Mouse (Mus musculus) megakaryocyte progenitor cell, adult 5-6 weeks (primary cell): Measurements from ENCODE around the gene Sbsn. TPM values are rescaled to one million over a fixed set of nuclear protein-coding genes. Genes with fewer than 3 reads are reported as not detected.

Experiments
- ATAC-seq: replicated peaks from 2 replicates; pipeline ENCODE4 v1.8.0; 2016; ENCODE audit warnings: mild to moderate bottlenecking, moderate TSS enrichment, inconsistent platforms; ENCODE audit not compliant: poor library complexity
- total RNA-seq, 2 experiments: library from RNA; stranded (forward) in 1 of 2; stranded (reverse) in 1 of 2; fragments of 157-497, 149-512 nt in 1 of 2; fragments of 200-1000 nt in 1 of 2; gene quantifications; 2 replicates each; pipeline versions ENCODE4 v1.2.3 to v1.2.4; 2015 to 2017

Sbsn gene
- total RNA-seq, 2 experiments from 2014 or later: 1.3 to 1.6 TPM

DNA sequence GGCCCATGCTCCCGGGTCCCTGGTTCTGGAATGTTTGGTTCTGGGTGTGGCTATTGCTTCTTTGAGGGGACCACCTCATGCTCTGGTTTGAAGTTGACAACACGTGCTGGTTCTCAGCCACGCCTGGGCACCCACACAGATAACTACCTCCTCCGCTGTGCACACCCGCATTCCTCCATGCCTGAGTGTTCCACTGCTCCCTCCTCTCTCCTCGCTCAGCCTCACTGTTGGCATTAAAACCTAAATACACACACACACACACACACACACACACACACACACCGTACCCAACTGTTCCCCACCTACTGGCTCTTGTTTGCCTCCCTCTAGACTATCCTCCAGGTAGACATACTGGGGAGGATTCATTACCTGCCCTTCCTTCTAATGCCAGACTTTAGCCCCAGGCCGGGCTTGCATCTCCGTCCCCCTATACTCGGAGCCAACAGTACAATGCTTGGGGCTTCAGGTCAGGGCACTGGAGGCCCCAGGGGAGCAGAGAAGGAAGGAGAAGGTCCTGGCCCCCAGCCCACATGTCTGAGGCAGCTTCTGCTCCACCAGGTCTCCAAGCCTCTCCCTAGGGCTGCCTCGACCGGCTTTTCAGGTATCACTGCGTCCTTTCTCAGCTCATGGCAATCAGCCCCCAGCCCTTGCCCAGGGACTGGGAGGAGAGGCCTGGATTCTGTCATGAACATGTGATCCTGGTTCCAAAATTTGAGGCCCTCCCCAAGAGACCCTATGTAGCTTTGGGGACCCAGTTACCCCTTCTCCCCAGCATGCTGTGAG, 1.3 kb upstream of the Sbsn start:
- no peak for ATAC-seq

- ATAC-seq: no peak
Measured at GRCm38 (mm10) chr7:30757001-30757400, 5.7 kb downstream of the Sbsn start.

- ATAC-seq: peak; percentile 38; the same call in 1 of the 2 replicates
Measured at GRCm38 (mm10) chr7:30758853-30759252, 7.6 kb downstream of the Sbsn start.

- peak; percentile 80 for ATAC-seq
Measured at GRCm38 (mm10) chr7:30761769-30762352, 10.6 kb downstream of the Sbsn start.

- ATAC-seq: no peak
Measured at GRCm38 (mm10) chr7:30763456-30763855, 12.2 kb downstream of the Sbsn start, which contains the start of gene Dmkn. Dmkn (plus strand) TSS chr7:30763756.

DNA sequence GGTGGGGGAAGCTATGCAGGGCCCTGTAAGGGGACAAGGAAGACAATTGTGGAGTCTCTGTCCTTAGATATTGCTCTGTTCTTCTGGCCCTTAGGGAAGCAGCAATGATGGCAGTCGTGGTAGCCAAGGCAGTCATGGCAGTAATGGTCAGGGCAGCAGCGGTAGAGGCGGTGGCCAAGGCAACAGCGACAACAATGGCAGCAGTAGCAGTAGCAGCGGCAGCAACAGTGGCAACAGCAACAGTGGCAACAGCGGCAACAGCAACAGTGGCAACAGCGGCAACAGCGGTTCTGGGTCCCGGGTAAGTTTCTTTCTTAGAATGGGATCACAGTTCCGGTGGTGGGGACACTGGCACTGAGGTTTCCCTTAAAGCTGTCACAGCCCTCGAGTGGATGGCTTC, 13.9 kb downstream of the Sbsn start:
- ATAC-seq: no peak

GRCm38 (mm10) chr7:30766408-30766807, 15.1 kb downstream of the Sbsn start:
- no peak for ATAC-seq

- ATAC-seq: peak; percentile 31; the same call in 1 of the 2 replicates
Measured at GRCm38 (mm10) chr7:30769236-30769635, 18.0 kb downstream of the Sbsn start.

- peak; percentile 50 for ATAC-seq
Measured at GRCm38 (mm10) chr7:30776104-30776503, 24.8 kb downstream of the Sbsn start.

- ATAC-seq: peak; percentile 54
Measured at GRCm38 (mm10) chr7:30777081-30777579, 25.9 kb downstream of the Sbsn start.

- ATAC-seq: peak; percentile 60
Measured at GRCm38 (mm10) chr7:30777911-30778310, 26.6 kb downstream of the Sbsn start.

- peak; percentile 63 for ATAC-seq
Measured at GRCm38 (mm10) chr7:30781792-30782191, 30.5 kb downstream of the Sbsn start.

DNA sequence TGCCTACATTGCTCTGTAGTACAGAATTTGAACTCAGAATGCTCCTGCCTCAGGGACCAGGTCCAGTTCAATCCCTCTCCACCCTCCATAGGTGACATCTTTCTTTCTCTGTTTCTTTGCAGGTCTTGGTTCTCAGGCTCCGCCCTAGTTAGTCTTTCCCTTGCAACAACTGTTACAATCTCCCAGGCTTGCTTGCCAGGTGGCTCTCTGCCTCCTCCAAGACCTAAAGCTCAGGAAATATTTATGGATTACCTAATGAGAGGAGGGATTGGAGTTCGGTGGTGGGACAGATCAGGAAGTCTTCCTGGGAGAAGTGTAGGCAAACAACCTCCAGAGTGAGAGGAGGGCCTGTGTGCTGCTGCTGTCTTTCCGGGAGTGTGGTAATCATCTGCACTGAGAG, 31.4 kb downstream of the Sbsn start:
- 0 out of 2 replicates have a peak, but pooled peaks have one; percentile 23 for ATAC-seq

DNA sequence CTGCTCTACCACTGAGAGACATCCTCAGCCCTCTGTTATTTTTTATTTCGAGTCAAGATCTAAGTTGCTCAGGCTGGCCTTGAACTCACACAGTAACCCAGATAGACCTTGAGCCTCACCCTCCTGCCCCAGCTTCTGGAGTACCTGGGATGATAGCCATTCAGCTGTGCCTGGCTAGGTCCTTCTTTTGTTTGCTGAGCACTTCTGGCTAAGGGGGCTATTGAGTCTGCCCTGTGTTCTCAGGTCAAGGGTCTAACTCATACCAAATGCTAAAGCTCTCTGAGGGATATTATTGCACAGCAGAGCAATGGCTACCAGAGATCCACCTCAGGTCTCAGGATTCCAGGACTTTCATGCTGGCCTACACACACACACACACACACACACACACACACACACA, 33.9 kb downstream of the Sbsn start:
- no peak for ATAC-seq

GRCm38 (mm10) chr7:30785721-30786546, 34.7 kb downstream of the Sbsn start:
- ATAC-seq: no peak

- no peak for ATAC-seq
Measured at GRCm38 (mm10) chr7:30787377-30788022, 36.2 kb downstream of the Sbsn start, which contains the start of gene Krtdap. Krtdap (plus strand) TSS chr7:30787896.

GRCm38 (mm10) chr7:30790141-30790540, 38.9 kb downstream of the Sbsn start:
- ATAC-seq: no peak

DNA sequence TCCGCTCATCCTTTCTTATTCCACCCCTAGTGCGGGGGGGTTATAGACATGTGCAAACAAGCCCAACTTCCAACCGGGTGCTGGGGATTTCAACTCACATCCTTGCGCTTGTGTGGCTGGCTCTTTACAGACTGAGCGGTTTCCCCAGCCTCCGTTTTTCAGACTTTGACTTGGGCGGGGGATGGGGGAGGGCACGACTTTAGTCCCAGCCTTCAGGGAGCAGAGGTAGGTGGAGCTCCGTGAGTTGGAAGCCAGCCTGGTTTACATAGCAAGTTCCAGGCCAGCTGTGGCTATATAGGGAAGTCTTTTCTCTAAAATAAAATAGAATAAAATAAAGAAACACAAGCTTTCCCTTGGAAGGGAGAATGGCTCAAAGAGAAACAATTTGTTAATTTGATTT, 40.6 kb downstream of the Sbsn start:
- ATAC-seq: peak; percentile 57

GRCm38 (mm10) chr7:30794921-30795320, 43.6 kb downstream of the Sbsn start:
- ATAC-seq: peak; percentile 88

DNA sequence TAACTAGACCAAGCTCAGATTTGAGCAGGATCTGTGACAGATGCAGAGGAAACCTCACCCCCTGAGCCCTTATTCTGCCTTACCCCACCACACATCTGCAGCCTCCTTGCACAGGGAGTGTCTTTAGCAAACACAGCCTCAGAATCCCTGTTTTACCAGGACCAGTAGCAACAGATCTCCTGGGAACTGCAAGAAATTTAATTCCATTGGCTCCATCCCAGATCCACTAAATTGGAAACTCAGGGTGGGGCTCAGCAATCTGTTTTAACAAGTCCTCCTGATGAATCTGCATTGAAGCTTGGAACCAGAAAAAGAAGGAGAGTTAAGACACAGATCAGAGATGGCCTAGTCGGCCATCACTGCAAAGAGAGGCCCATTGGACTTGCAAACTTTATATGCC, 45.5 kb downstream of the Sbsn start:
- ATAC-seq: no peak

- ATAC-seq: no peak
Measured at GRCm38 (mm10) chr7:30800653-30801052, 49.4 kb downstream of the Sbsn start.
